Mouse (Mus musculus): ENCODE measurements at regions not wholly inside any gene's neighbourhood (a gene's known extent, or its start where the extent isn't known, plus 50 kb on each side); places are given as distances from the start of the nearest gene placed in this dataset.

GRCm38 (mm10) chr14:17054381-17054780 lies 235.4 kb upstream of the Rarb start:
- TF ChIP-seq CTCF (IDR thresholded peaks at IDR 0.05; ENCODE audit: low read depth, low read length) (no peak), POLR2A (IDR thresholded peaks at IDR 0.05; ENCODE audit: extremely low read depth, insufficient read depth, low read length) (no peak)

Data from liver, adult 2 months (tissue).